Mouse (Mus musculus): ENCODE measurements around the gene Gm8369. TPM values are rescaled to one million over a fixed set of nuclear protein-coding genes. Genes with fewer than 3 reads are reported as not detected.
"Not testable (repeated sequence)": the region's sequence is repeated elsewhere in the genome, so short reads cannot be mapped to it uniquely, and the experiment has no call there.

Gene Gm8369
- polyA plus RNA-seq, 1 experiment = 6.3 TPM

- H3K4me1 ChIP-seq (replicated peaks; ENCODE audit: control insufficient read depth, insufficient read depth, low read length) = no peaks in the 10 kb centered on the region
- no peak for TF ChIP-seq POLR2A (IDR thresholded peaks at IDR 0.05; ENCODE audit: control insufficient read depth, extremely low read depth, insufficient read depth, low read length, poor library complexity)
- no peak for TF ChIP-seq CTCF (IDR thresholded peaks at IDR 0.05; ENCODE audit: borderline replicate concordance, control insufficient read depth, extremely low read depth, insufficient read depth, low read length, poor library complexity)
- H3K4me3 ChIP-seq (ENCODE audit: control insufficient read depth, insufficient read depth, low read length) = no peak overlapping the region
- H3K36me3 ChIP-seq (ENCODE audit: control insufficient read depth, insufficient read depth, low read length) = no peaks in the 10 kb centered on the region
- H3K27ac ChIP-seq (ENCODE audit: control insufficient read depth, insufficient read depth, low read length) = no peak overlapping the region
- H3K27me3 ChIP-seq (ENCODE audit: control insufficient read depth, insufficient read depth, low read length) = no peaks in the 10 kb centered on the region
- DNase-seq = no peak
- WGBS = 98% methylated on average over 5 of the region's 5 CpGs
These were observed 69.0 kb downstream of the Gm8369 start for GRCm38 (mm10) chr19:11554726-11555125.

DNA sequence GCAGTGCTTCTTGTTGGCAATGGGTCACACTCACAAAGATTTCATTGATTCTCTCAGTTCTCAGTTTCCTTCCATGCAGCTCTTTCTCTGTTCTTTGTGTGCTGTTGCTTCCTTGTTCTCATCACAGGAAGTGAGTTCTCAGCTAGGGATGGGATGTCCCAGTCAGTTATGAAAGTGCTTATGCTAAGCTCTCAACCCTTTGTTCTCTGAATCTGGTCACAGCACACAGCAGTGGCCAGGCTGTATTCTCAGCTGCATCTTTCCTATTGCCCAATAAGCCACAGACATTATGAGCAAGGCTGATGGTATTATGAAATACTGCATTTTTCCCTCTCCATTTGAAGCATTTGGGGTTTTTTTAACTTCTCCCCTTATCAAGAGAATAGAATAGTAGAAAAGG lies 73.8 kb downstream of the Gm8369 start:
- not testable (repeated sequence) for H3K4me3 ChIP-seq (ENCODE audit: control insufficient read depth, insufficient read depth, low read length); H3K27me3 ChIP-seq (ENCODE audit: control insufficient read depth, insufficient read depth, low read length); DNase-seq; H3K4me1 ChIP-seq (replicated peaks; ENCODE audit: control insufficient read depth, insufficient read depth, low read length); H3K27ac ChIP-seq (ENCODE audit: control insufficient read depth, insufficient read depth, low read length); H3K36me3 ChIP-seq (ENCODE audit: control insufficient read depth, insufficient read depth, low read length)

Other genes with a start within 250 kb of the Gm8369 start
- 1.6 and 1.8 TPM in 2 replicates for gene Ms4a1, start 219.7 kb upstream of the Gm8369 start, polyA plus RNA-seq (2012; rRNA removed)
- gene Ms4a5, start 202.1 kb upstream of the Gm8369 start, polyA plus RNA-seq (2012; rRNA removed) = not detected in 2 replicates
- 0.33 and 0.74 TPM in 2 replicates for gene Ms4a14, start 171.5 kb upstream of the Gm8369 start, polyA plus RNA-seq (2012; rRNA removed)
- 5.8 and 10.6 TPM in 2 replicates for gene Ms4a7, start 149.8 kb upstream of the Gm8369 start, polyA plus RNA-seq (2012; rRNA removed)
- gene Ms4a4a, start 110.4 kb upstream of the Gm8369 start, polyA plus RNA-seq (2012; rRNA removed) = 0.55 and 0.63 TPM in 2 replicates
- gene Ms4a4c, start 81.2 kb upstream of the Gm8369 start, polyA plus RNA-seq (2012; rRNA removed) = 2.4 TPM in 2 replicates
- 43.9 and 57.3 TPM in 2 replicates for gene Ms4a4b, start 42.4 kb upstream of the Gm8369 start, polyA plus RNA-seq (2012; rRNA removed)
- gene Ms4a6c, start 16.6 kb upstream of the Gm8369 start, polyA plus RNA-seq (2012; rRNA removed) = 4.5 and 6.2 TPM in 2 replicates
- gene Ms4a6b, start 30.6 kb downstream of the Gm8369 start, polyA plus RNA-seq (2012; rRNA removed) = 41.7 and 46.9 TPM in 2 replicates
- gene Ms4a4d, start 50.9 kb downstream of the Gm8369 start, polyA plus RNA-seq (2012; rRNA removed) = 2.1 and 4.0 TPM in 2 replicates
- gene Ms4a6d, start 118.9 kb downstream of the Gm8369 start, polyA plus RNA-seq (2012; rRNA removed) = 4.2 and 9.4 TPM in 2 replicates
- not detected in 2 replicates for gene Ms4a2, start 137.8 kb downstream of the Gm8369 start, polyA plus RNA-seq (2012; rRNA removed)
- gene Ms4a3, start 154.9 kb downstream of the Gm8369 start, polyA plus RNA-seq (2012; rRNA removed) = 0.59 and 0.80 TPM in 2 replicates
- not detected in 2 replicates for gene Oosp2, start 174.6 kb downstream of the Gm8369 start, polyA plus RNA-seq (2012; rRNA removed)
- 0.11 and 0.84 TPM in 2 replicates for gene Oosp1, start 205.2 kb downstream of the Gm8369 start, polyA plus RNA-seq (2012; rRNA removed)
- gene Oosp3, start 211.1 kb downstream of the Gm8369 start, polyA plus RNA-seq (2012; rRNA removed) = not detected in 2 replicates